Mouse (Mus musculus) T-helper 17 cell (primary cell): ENCODE measurements around the gene Iapp.

ENCODE experiments used
- in situ Hi-C, 2 experiments: fragments of 300-600 bp; cut with MboI, MseI; formaldehyde crosslinking; loops; 1 replicate in 1 of 2; 2 replicates in 1 of 2; pipeline ENCODE4 v1.15.1; 2025; ENCODE audit warnings: high pct_unique_total_duplicates in 2 of 2

The Iapp gene

GRCm38 (mm10) chr6:142298098-142298497, at the start of gene Iapp:
Gene Iapp, plus strand, starts transcription at chr6:142298423.
- in situ Hi-C loops = no loop called here

GRCm38 (mm10) chr6:142250738-142251307, 47.4 kb upstream of the Iapp start:
- in situ Hi-C loops = loop anchor here in 1 of 2 experiments (10.0 kb wide), 1 partner anchor 1866 kb away; no protein-coding TSS in a partner anchor

GRCm38 (mm10) chr6:142275721-142276442, 22.3 kb upstream of the Iapp start:
- in situ Hi-C loops = no loop called here

GRCm38 (mm10) chr6:142289413-142290118, 8.7 kb upstream of the Iapp start:
- in situ Hi-C loops = no loop called here

GRCm38 (mm10) chr6:142305076-142305475, 6.9 kb downstream of the Iapp start:
- in situ Hi-C loops = no loop called here

GRCm38 (mm10) chr6:142314285-142314684, 16.1 kb downstream of the Iapp start:
- in situ Hi-C loops = no loop called here

GRCm38 (mm10) chr6:142317106-142317505, 18.9 kb downstream of the Iapp start:
- in situ Hi-C loops = no loop called here

GRCm38 (mm10) chr6:142322881-142323280, 24.7 kb downstream of the Iapp start, which contains the start of gene Slco1a5:
Gene Slco1a5, minus strand, starts transcription at chr6:142322981.
- in situ Hi-C loops = no loop called here

- in situ Hi-C loops = no loop called here
Observed at GRCm38 (mm10) chr6:142326598-142326997, 28.4 kb downstream of the Iapp start.

- in situ Hi-C loops = no loop called here
Observed at GRCm38 (mm10) chr6:142329201-142329600, 31.0 kb downstream of the Iapp start.

- in situ Hi-C loops = no loop called here
Observed at GRCm38 (mm10) chr6:142338961-142339360, 40.7 kb downstream of the Iapp start.

- in situ Hi-C loops = no loop called here
Observed at GRCm38 (mm10) chr6:142339576-142339975, 41.4 kb downstream of the Iapp start.

GRCm38 (mm10) chr6:142343561-142343960, 45.3 kb downstream of the Iapp start:
- in situ Hi-C loops = no loop called here

GRCm38 (mm10) chr6:142345440-142346038, 47.3 kb downstream of the Iapp start, which contains the start of gene Pyroxd1:
Gene Pyroxd1, plus strand, starts transcription at chr6:142345654.
- in situ Hi-C loops = loop anchor here in 1 of 2 experiments (5.0 kb wide), 1 partner anchor 42 kb away; the partner anchor contains the start of genes Golt1b and Recql

- in situ Hi-C loops = loop anchor here in 1 of 2 experiments (5.0 kb wide), 1 partner anchor 41 kb away; the partner anchor contains the start of genes Golt1b and Recql
Observed at GRCm38 (mm10) chr6:142346181-142347110, 48.2 kb downstream of the Iapp start.

- in situ Hi-C loops = loop anchor here in 1 of 2 experiments (5.0 kb wide), 1 partner anchor 40 kb away; the partner anchor contains the start of genes Golt1b and Recql
Observed at GRCm38 (mm10) chr6:142347431-142348385, 49.5 kb downstream of the Iapp start.

- in situ Hi-C loops = loop anchor here in 1 of 2 experiments (25.0 kb wide), 1 partner anchor 1810 kb away; no protein-coding TSS in a partner anchor
Observed at GRCm38 (mm10) chr6:142352099-142352498, 53.9 kb downstream of the Iapp start.
